19 mouse cellular contexts compared by ENCODE assay signal in genomic region chr12:36991135-36991534, GRCm38 (mm10).
"Had no signal": no experiment of that assay in that cellular context is flagged by ENCODE, and none has a peak within 500 bp of the region (broad histone marks: within the 10 kb centered on the region; RNA-seq: fewer than 3 reads in every experiment).

No protein-coding gene starts in this region.

- ATAC-seq: intestine, embryonic 15.5 days; midbrain, embryonic 15.5 days had no signal

- H3K27me3 ChIP-seq: intestine, embryonic 15.5 days; limb, embryonic 12.5 days; liver, embryonic 13.5 days; midbrain, embryonic 12.5 days; midbrain, embryonic 15.5 days; neural tube, embryonic 12.5 days; neural tube, embryonic 15.5 days had no signal

- DNase-seq: kidney, adult 11 months; kidney, adult 9 months; kidney, postnatal 25 days; layer of hippocampus, adult 9-11 months; liver, embryonic 13.5 days; lung, adult 2 months; right cerebral cortex, adult 18-20 months; right cerebral cortex, postnatal 14 days; right cerebral cortex, postnatal 4 days; spleen, adult 18-20 months; thymus, adult 18-20 months; thymus, postnatal 36 days had no signal

- H3K4me1 ChIP-seq: intestine, embryonic 15.5 days; limb, embryonic 12.5 days; liver, embryonic 13.5 days; midbrain, embryonic 12.5 days; midbrain, embryonic 15.5 days; neural tube, embryonic 12.5 days; neural tube, embryonic 15.5 days had no signal

- H3K27ac ChIP-seq: intestine, embryonic 15.5 days; layer of hippocampus, adult 2 months; limb, embryonic 12.5 days; liver, embryonic 13.5 days; midbrain, embryonic 12.5 days; midbrain, embryonic 15.5 days; neural tube, embryonic 12.5 days; neural tube, embryonic 15.5 days had no signal

- H3K36me3 ChIP-seq: intestine, embryonic 15.5 days; limb, embryonic 12.5 days; liver, embryonic 13.5 days; midbrain, embryonic 12.5 days; midbrain, embryonic 15.5 days; neural tube, embryonic 12.5 days; neural tube, embryonic 15.5 days had no signal

- H3K4me2 ChIP-seq: intestine, embryonic 15.5 days; limb, embryonic 12.5 days; liver, embryonic 13.5 days; midbrain, embryonic 12.5 days; midbrain, embryonic 15.5 days; neural tube, embryonic 12.5 days; neural tube, embryonic 15.5 days had no signal

- H3K9me3 ChIP-seq: intestine, embryonic 15.5 days; limb, embryonic 12.5 days; liver, embryonic 13.5 days; midbrain, embryonic 12.5 days; midbrain, embryonic 15.5 days; neural tube, embryonic 12.5 days; neural tube, embryonic 15.5 days had no signal

- H3K9ac ChIP-seq: intestine, embryonic 15.5 days; limb, embryonic 12.5 days; liver, embryonic 13.5 days; midbrain, embryonic 12.5 days; midbrain, embryonic 15.5 days; neural tube, embryonic 12.5 days; neural tube, embryonic 15.5 days had no signal

- H3K4me3 ChIP-seq: intestine, embryonic 15.5 days; layer of hippocampus, adult 2 months; limb, embryonic 12.5 days; liver, embryonic 13.5 days; midbrain, embryonic 12.5 days; midbrain, embryonic 15.5 days; neural tube, embryonic 12.5 days; neural tube, embryonic 15.5 days had no signal
